Mouse (Mus musculus) megakaryocyte progenitor cell, adult 5-6 weeks (primary cell): ENCODE data around the gene Setd1a. TPM values are rescaled to one million over a fixed set of nuclear protein-coding genes. Genes with fewer than 3 reads are reported as not detected.
A peak's percentile ranks its signal among the peaks of the same experiment; 100 is the strongest.

Source experiments
- ATAC-seq: replicated peaks from 2 replicates; pipeline ENCODE4 v1.8.0; 2016; ENCODE audit warnings: mild to moderate bottlenecking, moderate TSS enrichment, inconsistent platforms; ENCODE audit not compliant: poor library complexity
- total RNA-seq, 2 experiments: library from RNA; stranded (forward) in 1 of 2; stranded (reverse) in 1 of 2; fragments of 157-497, 149-512 nt in 1 of 2; fragments of 200-1000 nt in 1 of 2; gene quantifications; 2 replicates each; pipeline versions ENCODE4 v1.2.3 to v1.2.4; 2015 to 2017

The Setd1a gene
- total RNA-seq, 2 experiments from 2014 or later, result 9.7 to 54.7 TPM

- no peak for ATAC-seq
Measured at GRCm38 (mm10) chr7:127799211-127799610, 22.7 kb downstream of the Setd1a start.

GRCm38 (mm10) chr7:127799738-127800137 lies 23.3 kb downstream of the Setd1a start:
- no peak for ATAC-seq

- ATAC-seq, result peak; percentile 79
Measured at GRCm38 (mm10) chr7:127800435-127801009, 24.1 kb downstream of the Setd1a start, which contains the start of gene Hsd3b7. Gene Hsd3b7, plus strand, starts transcription at chr7:127800604.

- ATAC-seq, result no peak
Measured at GRCm38 (mm10) chr7:127801010-127801621, 24.6 kb downstream of the Setd1a start.

- ATAC-seq, result no peak
Measured at GRCm38 (mm10) chr7:127802313-127802712, 25.8 kb downstream of the Setd1a start.

- ATAC-seq, result no peak
Measured at GRCm38 (mm10) chr7:127808821-127809220, 32.4 kb downstream of the Setd1a start.

GRCm38 (mm10) chr7:127809846-127810245 lies 33.4 kb downstream of the Setd1a start:
- no peak for ATAC-seq

GRCm38 (mm10) chr7:127810650-127811049 lies 34.2 kb downstream of the Setd1a start:
- ATAC-seq, result no peak

- ATAC-seq, result no peak
Measured at GRCm38 (mm10) chr7:127811240-127811639, 34.8 kb downstream of the Setd1a start.

- ATAC-seq, result no peak
Measured at GRCm38 (mm10) chr7:127812292-127812691, 35.8 kb downstream of the Setd1a start.

GRCm38 (mm10) chr7:127813821-127814220 lies 37.4 kb downstream of the Setd1a start:
- no peak for ATAC-seq

- ATAC-seq, result no peak
Measured at GRCm38 (mm10) chr7:127814241-127814921, 37.9 kb downstream of the Setd1a start.

- ATAC-seq, result no peak
Measured at GRCm38 (mm10) chr7:127815116-127815665, 38.7 kb downstream of the Setd1a start.

- peak; percentile 97 for ATAC-seq
Measured at GRCm38 (mm10) chr7:127815954-127816821, 39.7 kb downstream of the Setd1a start.

- no peak for ATAC-seq
Measured at GRCm38 (mm10) chr7:127817053-127817452, 40.6 kb downstream of the Setd1a start.

GRCm38 (mm10) chr7:127817776-127818175 lies 41.3 kb downstream of the Setd1a start:
- ATAC-seq, result no peak

- no peak for ATAC-seq
Measured at GRCm38 (mm10) chr7:127820836-127821509, 44.5 kb downstream of the Setd1a start.

GRCm38 (mm10) chr7:127822494-127822893 lies 46.0 kb downstream of the Setd1a start:
- no peak; the same call in 1 of the 2 replicates for ATAC-seq

GRCm38 (mm10) chr7:127823236-127824171 lies 47.0 kb downstream of the Setd1a start:
- no peak for ATAC-seq
